Mouse (Mus musculus) cerebellum, postnatal 36 days (tissue): ENCODE results near the gene Rgs3.

Source experiments
- DNase-seq, 2 experiments: peaks; one replicate each; pipeline ENCODE4 v3.0.0; 2021 to 2022; ENCODE audit warnings: mixed read lengths in 2 of 2

Gene Rgs3

DNA sequence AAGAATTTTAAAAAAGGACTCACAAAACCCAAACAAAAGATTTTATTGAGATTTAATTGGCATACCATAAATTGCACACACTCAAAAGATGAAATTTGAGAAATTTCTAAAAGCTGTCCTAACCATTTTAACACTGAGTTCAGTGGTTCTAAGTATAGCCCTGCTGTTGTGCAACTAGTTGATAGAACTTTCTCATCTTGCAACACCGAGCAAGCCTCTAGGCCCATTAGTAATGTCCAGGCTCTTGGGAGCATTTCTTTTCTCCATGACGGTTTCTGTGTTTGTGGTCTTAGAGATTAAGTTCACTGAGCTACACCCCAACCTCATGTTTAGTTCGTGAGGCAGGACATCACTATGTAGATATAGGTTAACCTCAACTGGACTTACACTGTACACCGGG lies 169.5 kb downstream of the Rgs3 start:
- DNase-seq: no peak

DNA sequence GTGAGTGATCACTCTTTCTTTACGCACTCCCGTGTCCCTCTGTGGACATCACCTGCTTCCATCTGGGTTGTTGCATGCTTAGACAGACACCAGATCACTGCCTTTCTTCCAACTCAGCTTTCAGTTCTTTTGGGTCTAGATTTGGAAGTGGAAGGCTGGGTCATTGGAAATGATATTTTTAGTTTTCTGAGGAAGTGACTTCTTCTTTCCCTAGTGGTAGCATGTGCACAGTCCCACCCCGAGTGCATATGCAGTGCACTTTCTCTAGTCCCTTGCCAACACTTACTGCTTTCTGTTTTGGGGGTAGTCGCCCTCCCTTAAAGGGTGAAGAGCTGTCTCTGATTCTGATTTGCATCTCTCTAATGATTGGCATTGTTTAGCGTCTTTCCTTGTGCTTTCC lies 170.3 kb downstream of the Rgs3 start:
- DNase-seq: no peak

DNA sequence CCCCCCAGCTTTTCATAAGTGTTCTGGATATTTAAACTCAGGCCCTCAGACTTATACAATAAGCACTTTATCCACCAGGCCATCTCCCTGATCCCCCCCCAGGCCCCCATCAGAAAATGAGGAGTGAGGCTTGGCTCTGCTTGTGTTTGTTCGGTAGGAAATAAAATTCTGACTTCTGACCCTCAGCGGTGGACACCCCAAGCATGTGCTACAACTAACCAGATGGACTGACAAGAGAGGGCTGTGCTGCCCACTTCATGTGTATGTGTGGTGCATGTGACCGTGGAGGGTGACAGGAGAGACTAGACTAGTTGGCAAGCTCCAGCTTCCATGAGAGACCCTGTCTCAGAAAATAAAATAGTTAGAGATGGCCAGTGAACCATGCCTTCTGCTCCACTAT lies 171.2 kb downstream of the Rgs3 start:
- DNase-seq: no peak

DNA sequence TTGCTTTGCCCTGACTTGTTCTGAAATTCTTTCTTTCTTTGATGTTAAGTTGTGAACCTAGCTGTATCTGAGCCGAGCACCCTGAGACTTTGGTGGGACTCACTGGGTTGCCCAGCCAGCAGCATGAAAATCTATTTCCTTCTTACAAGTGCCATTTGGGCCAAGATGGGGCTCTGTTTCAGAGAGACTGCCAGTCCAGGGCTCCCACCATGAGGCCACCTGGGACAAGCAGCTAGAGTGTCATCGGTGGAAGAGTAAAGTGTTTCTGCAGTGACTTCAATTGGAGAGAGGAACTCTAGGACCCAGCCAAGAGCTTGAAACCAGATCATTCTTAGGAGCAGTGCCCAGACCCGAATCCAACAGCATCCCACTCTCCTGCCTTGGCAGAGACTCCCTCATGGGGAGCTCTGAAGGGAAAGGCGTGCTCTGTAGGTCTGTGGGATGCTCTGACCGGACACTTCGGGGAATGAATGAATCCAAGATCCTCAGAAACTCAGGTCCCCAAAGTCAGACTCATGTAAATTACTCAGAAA lies 171.9 kb downstream of the Rgs3 start:
- no peak for DNase-seq

DNA sequence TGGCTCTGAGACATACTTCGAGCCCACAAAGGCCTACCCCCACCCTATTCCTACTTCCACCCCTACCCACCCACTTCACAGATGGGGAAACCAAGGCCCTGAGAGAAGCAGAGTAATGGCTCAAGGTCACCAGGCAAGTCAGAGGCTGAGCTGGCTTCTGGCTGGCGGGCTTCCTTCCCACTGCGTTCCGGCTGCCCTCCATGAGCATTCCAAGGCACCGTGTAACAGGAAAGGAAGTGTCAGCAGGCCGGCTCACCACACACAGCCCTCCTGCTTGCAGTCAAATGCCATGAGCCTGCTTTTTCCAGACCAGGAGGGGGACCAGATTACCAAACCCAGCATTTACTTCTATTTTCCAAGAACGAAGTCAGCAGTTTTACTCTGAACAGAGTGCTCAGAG lies 172.4 kb downstream of the Rgs3 start:
- no peak for DNase-seq

DNA sequence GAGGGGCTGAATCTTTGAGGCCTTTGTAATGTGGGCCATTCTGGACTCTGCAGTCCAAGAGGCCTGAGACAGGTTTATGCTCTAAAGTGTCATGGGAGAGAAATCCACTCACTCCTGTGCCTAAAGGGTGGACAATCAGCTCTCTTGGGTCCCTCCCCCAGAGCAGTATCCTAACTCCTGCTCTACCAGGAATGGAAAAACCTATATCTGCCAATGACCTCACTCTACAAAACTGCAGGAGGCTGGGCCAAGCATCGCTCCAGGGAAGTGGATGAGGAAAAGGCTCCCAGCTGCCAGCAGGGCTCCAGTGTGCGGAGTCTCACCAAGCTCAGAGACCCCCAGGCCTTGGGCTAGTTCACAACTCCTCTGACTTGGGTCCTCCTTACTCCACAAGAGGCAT lies 173.2 kb downstream of the Rgs3 start:
- no peak for DNase-seq

DNA sequence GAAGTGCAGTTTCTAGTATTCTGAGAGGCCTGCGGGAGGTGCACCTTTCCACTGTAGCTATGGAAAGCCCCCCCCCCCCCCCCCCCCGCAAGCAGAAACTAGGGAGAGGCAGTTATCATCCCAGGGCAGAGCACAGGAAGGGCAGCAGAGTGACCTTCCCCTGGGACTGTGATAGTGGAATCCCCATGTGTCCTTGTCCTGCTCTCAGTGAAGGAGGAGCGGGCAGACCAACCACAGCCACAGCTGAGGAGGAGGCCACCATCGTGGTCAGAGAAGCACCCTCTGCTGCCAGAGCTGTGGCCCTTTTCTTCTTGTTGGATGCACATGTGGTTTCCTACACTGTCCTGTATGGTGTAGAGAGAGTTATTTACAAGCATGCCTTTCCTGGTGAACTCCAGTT lies 174.3 kb downstream of the Rgs3 start:
- DNase-seq: no peak

DNA sequence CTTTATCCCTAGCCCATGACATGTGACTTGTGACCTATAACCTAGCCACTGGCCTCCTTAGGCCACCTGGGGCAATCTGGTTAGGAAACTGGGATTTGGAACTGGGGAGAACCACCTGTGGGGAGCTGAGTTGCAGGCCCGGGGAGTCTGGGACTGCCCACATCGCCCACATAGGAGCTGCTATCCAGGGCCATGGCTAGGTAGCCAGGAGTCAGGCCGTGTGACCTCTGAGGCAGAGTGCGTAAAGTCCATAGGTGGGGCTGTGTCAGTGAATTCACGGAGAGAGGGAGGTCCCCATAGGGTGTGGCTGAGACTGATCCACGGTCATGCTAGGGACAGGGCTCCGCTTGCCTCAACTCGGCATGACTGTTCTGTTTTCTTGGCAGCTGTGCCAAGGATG lies 175.6 kb downstream of the Rgs3 start:
- DNase-seq: no peak

DNA sequence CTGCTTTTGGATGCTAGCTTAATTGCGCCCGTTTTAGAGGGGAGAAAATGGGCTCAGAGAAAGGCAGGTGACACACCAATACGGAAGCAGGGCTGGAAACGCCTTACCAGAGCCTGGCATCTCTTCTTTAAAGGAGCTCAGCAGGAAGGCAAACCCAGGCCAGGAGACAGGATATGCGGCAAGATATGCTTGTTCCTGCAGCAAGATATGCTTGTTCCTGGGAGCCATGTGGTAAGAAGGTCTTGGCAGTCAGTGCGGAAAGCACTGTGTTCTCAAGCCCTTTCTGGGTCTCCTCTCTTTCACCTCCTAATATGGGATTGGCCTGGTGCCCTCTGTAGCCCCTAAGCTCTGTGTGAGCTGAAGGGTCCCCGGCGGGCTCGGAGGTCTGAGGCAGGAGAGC lies 176.2 kb downstream of the Rgs3 start:
- peak; percentile 27 to 36 for DNase-seq

DNA sequence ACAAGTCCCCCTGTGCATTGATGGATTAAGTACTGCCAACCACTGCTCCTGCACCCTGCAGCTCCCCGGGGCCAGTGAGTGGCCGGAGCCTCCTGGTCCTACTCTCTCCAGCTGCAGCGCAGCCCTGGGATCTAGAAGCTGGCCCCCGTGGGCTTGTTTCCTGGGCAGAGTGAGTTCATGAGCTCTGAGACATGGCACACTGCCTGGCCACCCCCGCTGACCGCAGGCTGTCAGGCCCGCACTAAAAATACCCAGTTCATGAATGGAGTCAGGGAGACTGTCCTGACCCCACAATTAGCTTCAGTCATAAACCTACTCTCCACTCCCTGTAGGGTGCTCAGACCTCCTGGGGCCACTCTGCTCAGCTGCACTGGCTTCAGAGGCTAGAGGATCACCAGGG lies 176.8 kb downstream of the Rgs3 start:
- DNase-seq: peak; percentile 48 to 51

DNA sequence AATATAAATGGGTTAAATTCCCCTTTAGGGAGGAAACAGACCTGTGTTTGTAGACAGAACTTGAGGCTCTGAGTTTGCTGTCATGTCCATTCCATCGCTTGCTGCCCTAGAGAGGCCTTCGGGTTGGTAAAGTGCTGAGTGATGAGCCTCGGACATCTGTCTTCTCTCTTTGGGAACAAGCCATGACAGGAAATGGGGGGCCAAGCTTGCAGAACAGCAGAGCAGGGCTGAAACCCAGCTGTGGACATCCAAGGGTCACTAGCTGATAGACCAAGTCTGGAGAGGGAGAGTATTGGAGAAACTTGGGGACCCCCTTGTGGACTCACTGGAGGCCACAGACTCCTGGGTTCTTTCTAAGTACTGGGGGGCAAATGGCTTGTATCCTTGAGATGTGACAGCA lies 177.3 kb downstream of the Rgs3 start:
- no peak for DNase-seq

DNA sequence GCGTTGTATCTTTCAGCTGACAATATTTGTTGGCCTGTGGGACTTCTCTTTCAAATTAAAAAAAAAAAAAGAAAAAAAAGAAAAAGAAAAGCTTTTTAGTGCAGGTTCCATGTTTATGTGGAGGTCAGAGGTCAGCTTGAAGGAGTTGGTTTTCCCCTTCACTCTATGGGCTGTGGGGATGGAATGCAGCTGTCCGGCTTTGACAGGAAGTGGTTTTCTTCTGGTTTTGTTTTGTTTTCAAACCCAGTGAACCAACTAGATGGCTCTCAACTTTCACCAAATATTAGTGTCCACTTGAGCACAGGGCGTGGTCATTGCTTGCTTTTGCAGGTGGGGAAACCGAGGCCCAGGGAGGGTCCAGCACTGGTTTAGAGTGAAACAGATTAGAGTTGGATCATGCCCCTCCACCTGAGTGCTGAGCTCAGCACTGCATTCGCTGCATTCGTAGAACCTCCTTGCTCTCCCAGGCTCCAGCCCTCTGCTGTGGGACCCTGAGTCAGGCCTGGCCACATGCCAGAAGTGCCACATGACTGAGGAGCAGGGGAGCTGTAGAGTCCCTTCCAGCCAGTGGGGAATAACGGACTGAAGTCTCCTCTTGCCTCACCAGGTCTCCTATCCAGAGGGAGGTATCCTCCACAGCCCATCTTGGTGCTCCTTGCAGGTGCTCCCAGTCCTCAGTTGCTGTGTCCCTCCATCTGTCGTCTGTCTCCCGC lies 178.5 kb downstream of the Rgs3 start:
- DNase-seq: no peak

DNA sequence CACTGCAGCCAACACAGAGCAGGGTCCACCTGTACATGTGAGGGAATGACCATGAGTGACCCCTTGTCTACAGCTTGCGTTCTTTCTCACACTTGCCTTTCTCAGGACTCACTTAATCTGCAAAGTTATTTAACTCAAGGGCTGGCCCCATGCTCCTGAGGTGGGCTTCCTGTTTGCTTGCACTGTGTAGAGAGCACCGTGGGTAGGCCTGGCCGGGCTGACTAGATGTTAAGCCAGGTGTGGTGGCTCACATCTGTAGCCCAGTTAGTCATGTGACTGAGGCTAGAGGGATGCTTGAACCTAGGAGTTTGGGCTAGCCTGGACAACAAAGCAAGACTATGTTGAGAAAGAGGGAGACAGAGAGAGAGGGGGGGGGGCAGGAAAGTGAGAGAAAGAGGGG lies 179.3 kb downstream of the Rgs3 start:
- DNase-seq: no peak

DNA sequence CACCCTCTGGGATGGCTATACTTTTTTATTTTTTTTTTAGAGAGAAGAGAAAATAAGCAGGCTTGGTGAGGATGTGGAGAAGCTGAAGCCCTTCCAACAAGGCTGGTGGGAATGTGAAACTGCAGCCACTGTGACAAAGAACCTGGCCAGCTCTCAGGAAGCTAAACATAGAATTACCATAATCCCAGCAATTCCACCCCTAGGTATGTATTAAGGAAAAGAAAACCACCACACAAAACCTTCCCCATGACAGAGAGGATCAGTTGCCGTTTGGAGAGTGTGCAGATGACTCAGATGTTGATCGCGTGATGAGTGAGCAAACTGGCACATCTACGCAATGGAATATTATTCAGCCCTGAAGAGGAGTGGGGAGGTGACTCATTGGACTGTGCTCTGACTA lies 179.9 kb downstream of the Rgs3 start:
- no peak for DNase-seq

DNA sequence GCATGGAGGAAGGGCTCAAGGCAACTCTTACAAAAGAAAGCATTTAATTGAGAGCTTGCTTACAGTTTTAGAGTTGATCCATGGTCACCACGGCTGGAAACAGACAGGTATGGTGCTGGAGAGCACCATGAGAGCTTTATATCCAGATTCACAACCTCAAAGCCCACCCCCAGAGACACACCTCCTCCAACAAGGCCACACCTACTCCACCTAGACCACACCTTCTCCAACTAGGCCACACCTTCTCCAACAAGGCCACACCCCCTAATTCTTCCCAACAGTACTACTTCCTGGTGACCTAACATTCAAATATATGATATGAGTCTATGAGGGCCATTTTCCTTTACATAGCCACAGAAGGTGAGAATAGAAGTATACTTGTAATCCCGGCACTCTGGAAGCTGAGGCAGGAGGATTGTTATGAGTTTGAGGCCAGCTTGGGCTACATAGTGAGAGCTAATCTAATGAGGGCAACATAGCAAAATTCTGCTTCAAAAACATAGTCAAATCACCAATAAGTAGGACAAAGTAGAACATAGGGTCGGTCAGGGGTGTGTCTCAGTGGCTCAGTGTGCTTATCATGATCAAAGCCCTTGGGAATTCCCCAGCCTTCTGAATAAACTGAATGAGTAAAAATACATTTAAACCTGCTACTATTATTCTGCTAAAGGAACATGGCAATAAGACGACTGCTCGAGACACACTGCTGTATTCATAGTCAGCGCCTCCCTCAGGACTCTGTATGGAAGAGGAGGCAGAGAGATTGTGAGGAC lies 180.8 kb downstream of the Rgs3 start:
- DNase-seq: no peak

DNA sequence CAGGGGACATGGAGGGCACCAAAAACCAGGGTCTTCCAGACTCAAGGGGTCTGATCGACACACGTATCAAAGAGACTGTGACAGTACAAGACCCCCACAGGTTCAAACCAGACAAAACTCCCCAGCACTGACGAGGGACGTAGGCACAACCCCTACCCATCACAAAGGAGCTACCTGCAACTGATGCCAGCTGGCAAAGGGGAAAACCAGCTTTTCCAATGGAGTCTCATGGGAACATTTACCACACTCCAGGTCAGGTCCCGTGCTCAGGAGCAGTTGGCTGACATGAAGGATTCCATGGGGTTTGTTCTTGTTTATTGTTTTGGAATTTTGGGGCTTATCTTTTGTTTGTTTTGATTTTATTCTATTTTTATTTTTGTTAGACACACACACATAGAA lies 181.4 kb downstream of the Rgs3 start:
- DNase-seq: no peak

DNA sequence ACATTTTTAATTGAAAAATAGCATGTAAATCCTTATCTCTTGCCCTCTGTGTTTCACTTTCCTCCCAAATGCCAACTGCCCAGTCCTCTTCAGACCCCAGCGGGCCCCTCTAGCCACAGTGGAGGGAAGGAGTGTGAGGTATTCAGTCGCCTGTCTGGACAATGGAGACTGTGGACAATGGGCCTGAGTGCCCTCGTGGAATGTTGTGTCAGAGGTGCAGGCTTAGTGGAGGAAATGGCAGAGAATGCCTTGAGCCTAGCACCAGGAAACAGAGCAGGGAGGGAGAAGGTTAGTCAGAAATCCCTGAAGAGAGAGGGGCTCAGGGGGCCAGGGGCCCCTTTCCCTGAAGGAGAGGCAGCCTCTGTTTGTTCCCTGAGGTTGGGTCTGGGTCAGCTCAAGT lies 182.0 kb downstream of the Rgs3 start:
- no peak for DNase-seq

DNA sequence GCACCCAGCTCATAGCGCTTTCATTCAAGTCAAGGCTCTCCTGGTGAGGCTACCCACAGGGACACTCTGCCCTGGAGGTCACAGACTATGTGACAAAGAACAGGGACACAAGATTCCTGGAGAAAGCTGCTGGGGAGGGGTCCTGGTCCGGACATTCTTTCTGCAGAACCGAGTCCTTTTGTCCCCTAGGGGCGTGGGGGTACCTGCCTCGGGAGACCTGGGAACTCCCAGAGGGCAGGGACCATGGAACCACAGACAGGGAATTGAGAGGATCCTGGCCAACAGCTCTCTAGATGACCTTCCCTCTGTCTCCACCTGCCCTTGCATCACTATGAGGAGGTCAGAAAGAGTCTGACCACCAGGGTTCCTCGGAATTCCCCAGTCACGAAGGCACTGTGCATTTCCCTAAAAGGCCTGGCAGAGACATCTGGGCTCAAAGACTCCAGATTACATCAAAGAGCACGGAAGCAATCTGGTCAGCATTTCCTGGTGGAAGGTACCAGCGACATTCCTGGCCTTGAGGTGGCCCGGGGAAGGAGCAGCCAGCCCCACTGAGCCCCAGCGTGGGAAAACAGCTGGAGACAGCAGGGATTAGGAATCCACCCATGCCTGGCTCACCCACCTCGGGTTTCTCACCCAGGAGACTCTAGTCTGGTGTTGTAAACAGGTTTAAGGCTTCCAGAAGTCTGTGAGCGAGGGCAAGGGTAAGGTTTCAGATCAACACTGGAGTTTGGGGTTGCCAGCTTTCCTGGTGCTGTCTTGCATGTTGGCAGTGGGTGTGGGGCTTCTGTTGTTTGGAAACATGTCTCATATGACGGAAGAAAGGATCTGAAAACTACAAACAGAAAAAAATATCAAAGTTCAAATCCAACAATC lies 183.5 kb downstream of the Rgs3 start:
- DNase-seq: no peak

DNA sequence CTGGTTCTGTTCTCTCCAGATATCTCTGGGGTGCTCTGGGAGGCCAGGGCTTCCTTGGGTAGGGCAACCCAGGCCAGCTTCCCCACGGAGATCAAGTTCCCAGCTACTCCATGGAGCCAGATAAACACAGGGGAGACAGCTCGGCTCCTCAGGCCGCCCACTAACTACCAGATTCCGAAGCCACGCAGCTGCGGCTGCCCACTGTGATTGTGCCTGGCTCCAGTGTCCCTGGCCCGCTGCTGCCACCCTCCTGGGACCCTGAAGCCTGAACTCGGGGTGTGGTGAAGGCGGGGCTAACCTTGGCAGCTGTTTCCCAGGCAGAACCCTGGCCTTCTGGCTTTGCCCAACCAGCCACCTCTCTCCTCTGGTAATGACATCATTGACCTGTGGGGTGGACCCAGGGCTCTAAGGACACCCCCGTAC lies 184.9 kb downstream of the Rgs3 start:
- DNase-seq: no peak

DNA sequence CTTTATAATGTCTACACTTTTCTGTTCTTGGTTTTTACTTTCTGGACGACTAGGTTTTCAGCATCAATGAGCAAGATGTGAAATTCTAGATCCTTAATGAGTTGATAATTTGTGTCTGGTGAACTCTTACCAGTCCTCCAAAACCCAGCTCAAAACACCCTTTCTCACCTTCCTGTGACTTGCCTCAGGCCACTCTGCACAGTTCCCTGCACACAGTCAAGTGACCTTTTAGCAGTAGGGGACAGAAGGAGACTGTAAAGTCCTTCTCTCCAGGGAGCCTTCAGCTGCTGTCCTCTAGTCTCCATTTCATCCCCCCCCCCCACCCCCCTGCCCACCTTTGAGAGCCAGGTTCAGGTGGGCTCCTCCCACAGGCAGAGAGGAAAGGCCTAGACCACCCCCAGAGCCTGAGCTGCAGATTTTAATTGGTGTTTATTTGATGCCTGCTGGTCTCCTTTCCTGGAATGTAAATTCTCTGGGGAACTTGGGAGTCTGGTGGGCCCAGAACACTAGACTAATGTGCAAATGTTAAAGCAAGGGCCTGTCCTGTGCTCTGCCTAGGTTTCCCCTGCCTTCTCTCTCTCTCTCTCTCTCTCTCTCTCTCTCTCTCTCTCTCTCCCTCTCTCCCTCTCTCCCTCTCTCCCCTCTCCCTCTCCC lies 185.5 kb downstream of the Rgs3 start:
- no peak for DNase-seq
